Mouse (Mus musculus) layer of hippocampus, adult 2 months (tissue): ENCODE data around the gene Tshr. TPM values are rescaled to one million over a fixed set of nuclear protein-coding genes. Genes with fewer than 3 reads are reported as not detected.
"Not testable (repeated sequence)": the region's sequence is repeated elsewhere in the genome, so short reads cannot be mapped to it uniquely, and the experiment has no call there.

ENCODE experiments used
- DNase-seq, 2 experiments: peaks; one replicate each; pipeline ENCODE4 v3.0.0; 2022; ENCODE audit warnings: low spot score in 2 of 2
- H3K27ac ChIP-seq: fragments of 200-600 bp; 2 replicates; pipeline ENCODE4 v1.8.1; 2022
- H3K4me3 ChIP-seq: fragments of 200-600 bp; 2 replicates; pipeline ENCODE4 v1.8.1; 2022; ENCODE audit warnings: mild to moderate bottlenecking
- CTCF ChIP-seq: fragments of 200-600 bp; conservative IDR thresholded peaks from 2 replicates; pipeline ENCODE4 v1.8.1; 2022; ENCODE audit warnings: antibody characterized with exemption, mild to moderate bottlenecking, moderate library complexity
- total RNA-seq, 2 experiments: library from RNA; stranded (reverse); gene quantifications; 2 replicates each; pipeline ENCODE4 v1.2.3; 2021

The Tshr gene
- total RNA-seq, 2 experiments from 2014 or later = 0.23 to 0.37 TPM

- Histone ChIP-seq H3K4me3 (no peak overlapping the region), H3K27ac (peak overlapping the region; percentile 32; the same call in 1 of the 2 replicates)
- no peak for TF ChIP-seq CTCF
- DNase-seq = no peak
These were observed 198.1 kb downstream of the Tshr start for GRCm38 (mm10) chr12:91582362-91583002.

- DNase-seq = no peak
- no peak for TF ChIP-seq CTCF
- no peak overlapping the region for H3K27ac ChIP-seq
- no peak overlapping the region for H3K4me3 ChIP-seq
These were observed 199.0 kb downstream of the Tshr start for GRCm38 (mm10) chr12:91583409-91583808.

- TF ChIP-seq CTCF = no peak
- Histone ChIP-seq H3K4me3 (no peak overlapping the region), H3K27ac (no peak overlapping the region)
- DNase-seq = no peak
These were observed 200.8 kb downstream of the Tshr start for GRCm38 (mm10) chr12:91585206-91585605.

GRCm38 (mm10) chr12:91585815-91586214 lies 201.5 kb downstream of the Tshr start:
- not testable (repeated sequence) for H3K4me3 ChIP-seq, H3K27ac ChIP-seq, DNase-seq

GRCm38 (mm10) chr12:91587077-91587476 lies 202.7 kb downstream of the Tshr start:
- Histone ChIP-seq H3K27ac (peak overlapping the region; percentile 99; the same call in 1 of the 2 replicates), H3K4me3 (peak overlapping the region; percentile 95)
- no peak for TF ChIP-seq CTCF
- no peak for DNase-seq

GRCm38 (mm10) chr12:91587491-91588033 lies 203.2 kb downstream of the Tshr start:
- TF ChIP-seq CTCF = no peak
- no peak for DNase-seq
- peak overlapping the region; percentile 99 for H3K27ac ChIP-seq

GRCm38 (mm10) chr12:91588176-91588669 lies 203.9 kb downstream of the Tshr start:
- DNase-seq = peak; percentile 87 to 91
- peak overlapping the region; percentile 95 for H3K4me3 ChIP-seq
- peak overlapping the region; percentile 99 for H3K27ac ChIP-seq
- peak; percentile 58 for TF ChIP-seq CTCF

More at GRCm38 (mm10) chr12:91587491-91588033, 203.2 kb downstream of the Tshr start:
- H3K4me3 ChIP-seq = peak overlapping the region; percentile 95

- H3K27ac ChIP-seq = peak overlapping the region; percentile 99
- peak in 1 of 2 experiments; percentile 33 for DNase-seq
- no peak for TF ChIP-seq CTCF
- H3K4me3 ChIP-seq = peak overlapping the region; percentile 95
These were observed 204.5 kb downstream of the Tshr start for GRCm38 (mm10) chr12:91588670-91589541.

- H3K4me3 ChIP-seq = peak overlapping the region; percentile 95
- TF ChIP-seq CTCF = no peak
- DNase-seq = no peak
- peak overlapping the region; percentile 99 for H3K27ac ChIP-seq
These were observed 205.1 kb downstream of the Tshr start for GRCm38 (mm10) chr12:91589542-91589846.

GRCm38 (mm10) chr12:91589847-91590690 lies 205.7 kb downstream of the Tshr start, which contains the start of gene Gtf2a1:
Gene Gtf2a1, minus strand, starts transcription at chr12:91590487.
- DNase-seq = peak; percentile 90
- peak within 1 kb of the TSS; percentile 99 for H3K27ac ChIP-seq
- no peak for TF ChIP-seq CTCF
- H3K4me3 ChIP-seq = peak within 1 kb of the TSS; percentile 95

GRCm38 (mm10) chr12:91590716-91591115 lies 206.4 kb downstream of the Tshr start:
- peak overlapping the region; percentile 99 for H3K27ac ChIP-seq
- no peak for DNase-seq
- H3K4me3 ChIP-seq = peak overlapping the region; percentile 67
- TF ChIP-seq CTCF = no peak

- no peak for TF ChIP-seq CTCF
These were observed 206.8 kb downstream of the Tshr start for GRCm38 (mm10) chr12:91591191-91591590.

More at GRCm38 (mm10) chr12:91591191-91591590, 206.8 kb downstream of the Tshr start:
- Histone ChIP-seq H3K4me3 (peak overlapping the region; percentile 67; the same call in 1 of the 2 replicates), H3K27ac (peak overlapping the region; percentile 99; the same call in 1 of the 2 replicates)
- no peak for DNase-seq
